Mouse (Mus musculus) MEL (cell line): Measurements from ENCODE around the gene Tmpo. TPM values are rescaled to one million over a fixed set of nuclear protein-coding genes. Genes with fewer than 3 reads are reported as not detected.

ENCODE experiments used
- DNase-seq: peaks from one replicate; pipeline ENCODE4 v3.0.0; 2011; ENCODE audit warnings: low read depth, low spot score
- H3K27ac ChIP-seq: 2 replicates; pipeline ENCODE4 v1.5.1; 2012; ENCODE audit warnings: low read depth, mild to moderate bottlenecking, control low read depth, low read length, moderate library complexity; ENCODE audit not compliant: control insufficient read depth
- H3K27me3 ChIP-seq, 2 experiments: fragments of 150-350 bp in 1 of 2; sonication (generic) in 1 of 2; 2 replicates each; pipeline ENCODE4 v1.6.1; 2012; ENCODE audit warnings: low read length in 2 of 2, mild to moderate bottlenecking in 2 of 2, improper control_type of control experiment in 1 of 2, moderate library complexity in 1 of 2; ENCODE audit not compliant: insufficient read depth in 2 of 2, control insufficient read depth in 1 of 2
- H3K36me3 ChIP-seq, 2 experiments: 2 replicates each; pipeline ENCODE4 v1.6.1; 2012 to 2014; ENCODE audit warnings: low read length in 2 of 2, improper control_type of control experiment in 1 of 2, inconsistent platforms in 1 of 2, mild to moderate bottlenecking in 1 of 2; ENCODE audit not compliant: insufficient read depth in 2 of 2, control insufficient read depth in 1 of 2
- H3K4me1 ChIP-seq, 2 experiments: fragments of 150-350 bp in 1 of 2; sonication (generic) in 1 of 2; 2 replicates each; pipeline ENCODE4 v1.6.1; 2012; ENCODE audit warnings: low read length in 2 of 2, improper control_type of control experiment in 1 of 2, mild to moderate bottlenecking in 1 of 2; ENCODE audit not compliant: insufficient read depth in 2 of 2, control insufficient read depth in 1 of 2
- H3K4me3 ChIP-seq, 2 experiments: fragments of 150-350 bp in 1 of 2; sonication (generic) in 1 of 2; 2 replicates each; pipeline ENCODE4 v1.5.1; 2012; ENCODE audit warnings: low read depth in 2 of 2, low read length in 2 of 2, mild to moderate bottlenecking in 2 of 2, moderate library complexity in 2 of 2, control low read depth in 1 of 2, improper control_type of control experiment in 1 of 2; ENCODE audit not compliant: control insufficient read depth in 1 of 2, insufficient read depth in 1 of 2
- H3K79me2 ChIP-seq: 2 replicates; pipeline ENCODE4 v1.6.1; 2012; ENCODE audit warnings: mild to moderate bottlenecking, low read length, moderate library complexity; ENCODE audit not compliant: control insufficient read depth, poor library complexity, insufficient read depth
- H3K9ac ChIP-seq: 2 replicates; pipeline ENCODE4 v1.6.1; 2012; ENCODE audit warnings: low read depth, mild to moderate bottlenecking, control low read depth, low read length, moderate library complexity; ENCODE audit not compliant: control insufficient read depth, poor library complexity, severe bottlenecking
- H3K9me3 ChIP-seq: fragments of 150-350 bp; sonication (generic); replicated peaks from 2 replicates; pipeline ENCODE4 v1.6.1; 2012; ENCODE audit warnings: mild to moderate bottlenecking, low read length, improper control_type of control experiment, moderate library complexity; ENCODE audit not compliant: insufficient read depth
- CTCF ChIP-seq, 3 experiments: IDR thresholded peaks in 2 of 3; conservative IDR thresholded peaks in 1 of 3; 2 replicates each; pipeline ENCODE4 v1.5.1; 2011 to 2012; ENCODE audit warnings: low read length in 3 of 3, low read depth in 2 of 3, mild to moderate bottlenecking in 2 of 3, improper control_type of control experiment in 1 of 3, inconsistent platforms in 1 of 3, mixed read lengths in 1 of 3, moderate library complexity in 1 of 3; ENCODE audit not compliant: control insufficient read depth in 1 of 3, insufficient read depth in 1 of 3, poor library complexity in 1 of 3, severe bottlenecking in 1 of 3
- ELF1 ChIP-seq: IDR thresholded peaks from 2 replicates; pipeline ENCODE4 v1.6.1; 2014; ENCODE audit warnings: low read depth, mild to moderate bottlenecking, inconsistent platforms, low read length, improper control_type of control experiment, moderate library complexity
- EP300 ChIP-seq, 2 experiments: IDR thresholded peaks; 2 replicates each; pipeline ENCODE4 v1.6.1; 2011; ENCODE audit warnings: improper control_type of control experiment in 2 of 2, low read length in 2 of 2, low read depth in 1 of 2, mild to moderate bottlenecking in 1 of 2
- ETS1 ChIP-seq: IDR thresholded peaks from 2 replicates; pipeline ENCODE4 v1.6.1; 2012; ENCODE audit warnings: low read depth, mild to moderate bottlenecking, inconsistent platforms, low read length, improper control_type of control experiment, moderate library complexity
- GATA1 ChIP-seq: IDR thresholded peaks from 2 replicates; pipeline ENCODE4 v1.6.1; 2011; ENCODE audit warnings: low read depth, low read length, improper control_type of control experiment
- KAT2A ChIP-seq: conservative IDR thresholded peaks from 2 replicates; pipeline ENCODE4 v1.6.1; 2012; ENCODE audit warnings: low read depth, low read length, improper control_type of control experiment, inconsistent platforms
- MAFK ChIP-seq: IDR thresholded peaks from 2 replicates; pipeline ENCODE4 v1.6.1; 2011; ENCODE audit warnings: low read depth, mild to moderate bottlenecking, low read length, improper control_type of control experiment, borderline replicate concordance
- MAX ChIP-seq: IDR thresholded peaks from 2 replicates; pipeline ENCODE4 v1.6.1; 2011; ENCODE audit warnings: low read length, improper control_type of control experiment
- MAZ ChIP-seq: IDR thresholded peaks from 2 replicates; pipeline ENCODE4 v1.6.1; 2012; ENCODE audit warnings: low read depth, mild to moderate bottlenecking, inconsistent platforms, low read length, improper control_type of control experiment
- MEF2A ChIP-seq: IDR thresholded peaks from 2 replicates; pipeline ENCODE4 v1.6.1; 2014; ENCODE audit warnings: low read depth, mild to moderate bottlenecking, inconsistent platforms, low read length, improper control_type of control experiment; ENCODE audit not compliant: poor library complexity, insufficient replicate concordance, severe bottlenecking; ENCODE audit errors: extremely low read depth
- NELFE ChIP-seq: IDR thresholded peaks from 2 replicates; pipeline ENCODE4 v1.6.1; 2011; ENCODE audit warnings: low read depth, low read length, improper control_type of control experiment
- NRF1 ChIP-seq: IDR thresholded peaks from 2 replicates; pipeline ENCODE4 v1.6.1; 2014; ENCODE audit warnings: low read depth, mild to moderate bottlenecking, inconsistent platforms, low read length, improper control_type of control experiment, moderate library complexity; ENCODE audit not compliant: poor library complexity, insufficient read depth, severe bottlenecking
- POLR2AphosphoS2 ChIP-seq: IDR thresholded peaks from 2 replicates; pipeline ENCODE4 v1.6.1; 2011; ENCODE audit warnings: low read length, improper control_type of control experiment
- POLR2AphosphoS5 ChIP-seq: IDR thresholded peaks from 2 replicates; pipeline ENCODE4 v1.6.1; 2012; ENCODE audit warnings: low read depth, borderline replicate concordance, mild to moderate bottlenecking, inconsistent platforms, low read length, moderate library complexity, mixed read lengths
- SIN3A ChIP-seq: IDR thresholded peaks from 2 replicates; pipeline ENCODE4 v1.6.1; 2012; ENCODE audit warnings: low read length, improper control_type of control experiment, inconsistent platforms
- SMC3 ChIP-seq: IDR thresholded peaks from 2 replicates; pipeline ENCODE4 v1.6.1; 2011; ENCODE audit warnings: low read depth, low read length, improper control_type of control experiment
- TAL1 ChIP-seq: IDR thresholded peaks from 2 replicates; pipeline ENCODE4 v1.6.1; 2012; ENCODE audit warnings: mild to moderate bottlenecking, inconsistent platforms, low read length, moderate library complexity, mixed read lengths
- UBTF ChIP-seq: IDR thresholded peaks from 2 replicates; pipeline ENCODE4 v1.6.1; 2012; ENCODE audit warnings: low read depth, mild to moderate bottlenecking, inconsistent platforms, low read length, improper control_type of control experiment, moderate library complexity, borderline replicate concordance; ENCODE audit not compliant: insufficient read depth
- ZKSCAN1 ChIP-seq: IDR thresholded peaks from 2 replicates; pipeline ENCODE4 v1.6.1; 2012; ENCODE audit warnings: low read depth, mild to moderate bottlenecking, inconsistent platforms, low read length, improper control_type of control experiment, moderate library complexity
- ZMIZ1 ChIP-seq: IDR thresholded peaks from 2 replicates; pipeline ENCODE4 v1.6.1; 2012; ENCODE audit warnings: low read depth, mild to moderate bottlenecking, inconsistent platforms, low read length, improper control_type of control experiment, moderate library complexity
- polyA plus RNA-seq, 2 experiments: library from polyadenylated mRNA; stranded (reverse) in 1 of 2; unstranded in 1 of 2; fragments of >175 nt in 1 of 2; fragments of >200 nt in 1 of 2; gene quantifications; 2 replicates each; pipeline versions ENCODE4 v1.2.1 to v1.2.4; 2012; ENCODE audit warnings: low replicate concordance in 2 of 2, low read depth in 1 of 2; ENCODE audit not compliant: insufficient read length in 2 of 2, insufficient read depth in 1 of 2, missing spikeins in 1 of 2
- total RNA-seq: library from RNA; depleted of rRNA; stranded (reverse); fragments of 300-350 nt; gene quantifications from 2 replicates; pipeline ENCODE4 v1.2.3, GENCODE M21; 2012

The Tmpo gene
- total and polyA plus RNA-seq, 3 experiments: 211 to 219 (median 215) TPM

GRCm38 (mm10) chr10:91196778-91197177, 15.7 kb upstream of the Tmpo start:
- Histone ChIP-seq H3K9me3 (no peaks in the 10 kb centered on the region), H3K4me1 (no peaks in the 10 kb centered on the region), H3K27ac (no peak overlapping the region), H3K9ac (no peak overlapping the region), H3K36me3 (no peaks in the 10 kb centered on the region), H3K4me3 (no peak overlapping the region), H3K79me2 (no peaks in the 10 kb centered on the region), H3K27me3 (no peaks in the 10 kb centered on the region)
- peak; percentile 21 for DNase-seq
- TF ChIP-seq CTCF (IDR thresholded peaks at IDR 0.05 in 2 of 3, conservative IDR thresholded peaks at IDR 0.05 in 1 of 3; ENCODE audit: control insufficient read depth in 1 of 3, insufficient read depth in 1 of 3, low read depth in 2 of 3, low read length in 3 of 3, poor library complexity in 1 of 3, severe bottlenecking in 1 of 3): peak in 2 of 3 experiments; percentile 25 to 26; a peak in 3 of 6 replicates
- no peak for TF ChIP-seq POLR2AphosphoS2

DNA sequence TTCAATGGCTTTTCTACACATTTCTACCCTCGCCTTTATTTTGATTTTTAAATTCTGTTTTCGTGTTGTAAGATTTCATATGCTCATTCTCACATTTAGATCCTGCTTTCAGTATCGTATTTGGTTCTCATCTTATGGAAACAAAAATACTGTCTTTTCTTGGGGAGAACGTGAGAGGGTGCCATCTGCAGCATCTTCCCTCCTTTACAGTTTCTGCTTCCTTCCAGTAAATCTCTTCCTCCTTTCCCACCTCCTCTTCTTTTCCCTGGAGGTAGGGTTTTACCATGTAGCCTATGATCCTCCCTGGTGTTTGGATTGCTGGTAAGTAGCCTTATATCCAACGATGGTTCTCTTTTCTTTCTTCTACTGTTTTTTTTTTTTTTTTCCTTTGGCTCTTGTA, 14.6 kb upstream of the Tmpo start:
- DNase-seq: no peak
- Histone ChIP-seq H3K9me3 (no peaks in the 10 kb centered on the region), H3K9ac (no peak overlapping the region), H3K27me3 (no peaks in the 10 kb centered on the region), H3K27ac (no peak overlapping the region), H3K36me3 (no peaks in the 10 kb centered on the region), H3K4me3 (no peak overlapping the region), H3K4me1 (no peaks in the 10 kb centered on the region), H3K79me2 (no peaks in the 10 kb centered on the region)
- TF ChIP-seq MAFK (no peak), MAX (no peak), ETS1 (no peak), CTCF (IDR thresholded peaks at IDR 0.05 in 2 of 3, conservative IDR thresholded peaks at IDR 0.05 in 1 of 3; ENCODE audit: control insufficient read depth in 1 of 3, insufficient read depth in 1 of 3, low read depth in 2 of 3, low read length in 3 of 3, poor library complexity in 1 of 3, severe bottlenecking in 1 of 3) (no peak), EP300 (IDR thresholded peaks at IDR 0.05; ENCODE audit: low read depth in 1 of 2, low read length in 2 of 2) (no peak), UBTF (no peak), ZMIZ1 (no peak), ELF1 (no peak), ZKSCAN1 (no peak), SIN3A (no peak), SMC3 (no peak), POLR2AphosphoS2 (no peak), KAT2A (no peak), TAL1 (no peak), GATA1 (no peak), NELFE (no peak), NRF1 (no peak), MAZ (no peak), MEF2A (no peak), POLR2AphosphoS5 (no peak)
